Mouse (Mus musculus) CH12.LX (cell line): ENCODE results near the gene Tmbim4.

Experiments used
- BHLHE40 ChIP-seq: IDR thresholded peaks from 2 replicates; pipeline ENCODE4 v1.6.1; 2011; ENCODE audit warnings: mild to moderate bottlenecking, low read depth, low read length, improper control_type of control experiment
- CTCF ChIP-seq, 2 experiments: IDR thresholded peaks in 1 of 2; conservative IDR thresholded peaks in 1 of 2; 2 replicates each; pipeline ENCODE4 v1.5.1; 2011 to 2012; ENCODE audit warnings: low read depth in 2 of 2, low read length in 2 of 2, improper control_type of control experiment in 1 of 2, inconsistent platforms in 1 of 2, mild to moderate bottlenecking in 1 of 2, moderate library complexity in 1 of 2
- EP300 ChIP-seq: IDR thresholded peaks from 2 replicates; pipeline ENCODE4 v1.6.1; 2011; ENCODE audit warnings: low read length, improper control_type of control experiment
- ETS1 ChIP-seq: conservative IDR thresholded peaks from 2 replicates; pipeline ENCODE4 v1.6.1; 2012; ENCODE audit warnings: low read depth, mild to moderate bottlenecking, inconsistent platforms, low read length, improper control_type of control experiment, moderate library complexity
- JUN ChIP-seq: IDR thresholded peaks from 2 replicates; pipeline ENCODE4 v1.6.1; 2011; ENCODE audit warnings: low read depth, mild to moderate bottlenecking, low read length, improper control_type of control experiment, moderate library complexity; ENCODE audit not compliant: insufficient read depth
- JUND ChIP-seq: conservative IDR thresholded peaks from 2 replicates; pipeline ENCODE4 v1.6.1; 2011; ENCODE audit warnings: low read depth, low read length, improper control_type of control experiment
- MEF2A ChIP-seq: IDR thresholded peaks from 2 replicates; pipeline ENCODE4 v1.6.1; 2014; ENCODE audit warnings: low read depth, mild to moderate bottlenecking, inconsistent platforms, low read length, improper control_type of control experiment, borderline replicate concordance
- MXI1 ChIP-seq: IDR thresholded peaks from 2 replicates; pipeline ENCODE4 v1.6.1; 2011; ENCODE audit warnings: mild to moderate bottlenecking, low read depth, low read length, improper control_type of control experiment
- POLR2AphosphoS2 ChIP-seq: IDR thresholded peaks from 2 replicates; pipeline ENCODE4 v1.6.1; 2011; ENCODE audit warnings: low read depth, low read length, improper control_type of control experiment
- SIN3A ChIP-seq: IDR thresholded peaks from 2 replicates; pipeline ENCODE4 v1.6.1; 2012; ENCODE audit warnings: low read length, improper control_type of control experiment, inconsistent platforms
- ZC3H11A ChIP-seq: IDR thresholded peaks from 2 replicates; pipeline ENCODE4 v1.6.1; 2012; ENCODE audit warnings: low read depth, mild to moderate bottlenecking, inconsistent platforms, low read length, improper control_type of control experiment
- ZNF384 ChIP-seq: IDR thresholded peaks from 2 replicates; pipeline ENCODE4 v1.6.1; 2012; ENCODE audit warnings: low read depth, low read length, improper control_type of control experiment, inconsistent platforms

- no peak for TF ChIP-seq CTCF (conservative IDR thresholded peaks at IDR 0.05 in 1 of 2, IDR thresholded peaks at IDR 0.05 in 1 of 2; ENCODE audit: low read depth in 2 of 2, low read length in 2 of 2)
- peak; percentile 95 for TF ChIP-seq MXI1
- no peak for TF ChIP-seq ZNF384
- TF ChIP-seq MEF2A: peak; percentile 24; the same call in 1 of the 2 replicates
- TF ChIP-seq SIN3A: peak; percentile 92
- no peak for TF ChIP-seq JUN
- no peak for TF ChIP-seq JUND
- TF ChIP-seq ETS1: no peak
- TF ChIP-seq POLR2AphosphoS2: peak; percentile 86; the same call in 1 of the 2 replicates
- no peak for TF ChIP-seq EP300
- TF ChIP-seq BHLHE40: no peak
- TF ChIP-seq ZC3H11A: no peak
Observed at GRCm38 (mm10) chr10:120226871-120227661, 25.7 kb downstream of the Tmbim4 start, which contains the start of gene Llph.
